ENCODE assay signal across 8 mouse cellular contexts in genomic region chr2:59611831-59612732, GRCm38 (mm10). TPM values are rescaled to one million over a fixed set of nuclear protein-coding genes. Genes with fewer than 3 reads are reported as not detected.
DNase-seq lines count a peak whose midpoint lies in the region; ATAC-seq and TF ChIP-seq lines count a peak whose summit lies in the region.

Gene Tanc1, plus strand, starts transcription at chr2:59612042.

- no peaks in the 10 kb centered on the region; the same call in 1 of the 2 replicates for H3K36me3 ChIP-seq in E14TG2a.4 (ENCODE audit: insufficient read depth, low read length)
- H3K36me3 ChIP-seq in forebrain, embryonic 16.5 days (ENCODE audit: control insufficient read depth, insufficient read depth), result no peaks in the 10 kb centered on the region
- no peaks in the 10 kb centered on the region for H3K36me3 ChIP-seq in neural tube, embryonic 15.5 days

- no peak for TF ChIP-seq CTCF in E14TG2a.4 (conservative IDR thresholded peaks at IDR 0.05; ENCODE audit: low read length)

- H3K4me3 ChIP-seq in E14TG2a.4 (replicated peaks; ENCODE audit: low read length), result peak within 1 kb of the TSS; percentile 96
- peak within 1 kb of the TSS; percentile 65 for H3K4me3 ChIP-seq in forebrain, embryonic 16.5 days (replicated peaks; ENCODE audit: low read length)
- H3K4me3 ChIP-seq in neural tube, embryonic 15.5 days (replicated peaks), result peak within 1 kb of the TSS; percentile 84

- H3K4me2 ChIP-seq in forebrain, embryonic 16.5 days (ENCODE audit: low read length), result peak within 1 kb of the TSS; percentile 98
- peak within 1 kb of the TSS; percentile 96 for H3K4me2 ChIP-seq in neural tube, embryonic 15.5 days

- H3K4me1 ChIP-seq in E14TG2a.4 (replicated peaks; ENCODE audit: low read depth, low read length), result peaks cover 56% of the 10 kb centered on the region
- H3K4me1 ChIP-seq in forebrain, embryonic 16.5 days (replicated peaks; ENCODE audit: control insufficient read depth, insufficient read depth, low read length), result peaks cover 20% of the 10 kb centered on the region
- H3K4me1 ChIP-seq in neural tube, embryonic 15.5 days, result peaks cover 30% of the 10 kb centered on the region

- peak within 1 kb of the TSS; percentile 77 for H3K27ac ChIP-seq in forebrain, embryonic 16.5 days (ENCODE audit: low read length)
- H3K27ac ChIP-seq in neural tube, embryonic 15.5 days (replicated peaks), result peak within 1 kb of the TSS; percentile 82

- no peaks in the 10 kb centered on the region for H3K9me3 ChIP-seq in E14TG2a.4 (ENCODE audit: low read length)
- H3K9me3 ChIP-seq in forebrain, embryonic 16.5 days (ENCODE audit: control insufficient read depth, low read length), result no peaks in the 10 kb centered on the region
- no peaks in the 10 kb centered on the region for H3K9me3 ChIP-seq in neural tube, embryonic 15.5 days (replicated peaks)

- intact Hi-C loops in heart, postnatal 14 days (cut with DNase I), result loop anchor here (2.0 to 5.0 kb wide), 3 partner anchors 35 to 133 kb away; no protein-coding TSS in a partner anchor

- peak; percentile 90 to 92 for DNase-seq in heart, postnatal 14 days
- DNase-seq in large intestine, adult 2 months (ENCODE audit: low read depth, low spot score), result peak; percentile 42
- peak; percentile 91 to 94 for DNase-seq in lung, adult 18-20 months
- peak; percentile 84 for DNase-seq in testis, postnatal 14 days (ENCODE audit: low spot score)

- peak; percentile 93 for ATAC-seq in cerebellum, adult (ENCODE audit: insufficient number of reproducible peaks, low FRiP score, low TSS enrichment)
- ATAC-seq in forebrain, embryonic 16.5 days, result peak; percentile 95
- ATAC-seq in neural tube, embryonic 15.5 days (ENCODE audit: low FRiP score), result peak; percentile 90

- H3K9ac ChIP-seq in forebrain, embryonic 16.5 days (replicated peaks; ENCODE audit: low read depth, low read length), result peak within 1 kb of the TSS; percentile 69
- peak within 1 kb of the TSS; percentile 66 for H3K9ac ChIP-seq in neural tube, embryonic 15.5 days (replicated peaks)

- H3K27me3 ChIP-seq in E14TG2a.4 (ENCODE audit: insufficient read depth, low read length), result no peaks in the 10 kb centered on the region
- H3K27me3 ChIP-seq in forebrain, embryonic 16.5 days (replicated peaks; ENCODE audit: control insufficient read depth, insufficient read depth, low read length), result no peaks in the 10 kb centered on the region
- no peaks in the 10 kb centered on the region for H3K27me3 ChIP-seq in neural tube, embryonic 15.5 days (replicated peaks)

- WGBS in forebrain, embryonic 16.5 days, result under 1% methylated on average over 89 of the region's 99 CpGs
- under 1% methylated on average over 99 of the region's 99 CpGs for WGBS in large intestine, adult 2 months
- 0% methylated on average over 94 of the region's 99 CpGs for WGBS in neural tube, embryonic 15.5 days

RNA-seq across cellular contexts. Expression of gene Tanc1, which starts in this region (rescaled TPM):
- polyA plus RNA-seq in forebrain, embryonic 16.5 days (2015; fragmentation: Nextera tagmentation; extraction: Ambion mirVana), result 8.7 and 10.7 TPM in 2 replicates
- total RNA-seq in heart, postnatal 14 days (2021), result 10 to 100 TPM; 31.9 to 37.8 TPM
- 5.2 and 8.6 TPM in 2 replicates for polyA plus RNA-seq in large intestine, adult 2 months (2012; rRNA removed)
- 8.5 and 11.7 TPM in 2 replicates for polyA plus RNA-seq in neural tube, embryonic 15.5 days (2015; fragmentation: Nextera tagmentation; extraction: Ambion mirVana)

Comparison
In these comparisons a context has a peak if more than half of its experiments do, and no peak if none do; other contexts are left out.
1. Peak in every context shown above with its lines: DNase-seq, ATAC-seq, H3K4me3 ChIP-seq and H3K27ac ChIP-seq.
2. DNase-seq: peak in every context shown above with its lines; median percentile 92 in lung, adult 18-20 months; 91 in heart, postnatal 14 days; 84 in testis, postnatal 14 days; 42 in large intestine, adult 2 months.